Mouse (Mus musculus): ENCODE data around the gene Adam23.

DNA sequence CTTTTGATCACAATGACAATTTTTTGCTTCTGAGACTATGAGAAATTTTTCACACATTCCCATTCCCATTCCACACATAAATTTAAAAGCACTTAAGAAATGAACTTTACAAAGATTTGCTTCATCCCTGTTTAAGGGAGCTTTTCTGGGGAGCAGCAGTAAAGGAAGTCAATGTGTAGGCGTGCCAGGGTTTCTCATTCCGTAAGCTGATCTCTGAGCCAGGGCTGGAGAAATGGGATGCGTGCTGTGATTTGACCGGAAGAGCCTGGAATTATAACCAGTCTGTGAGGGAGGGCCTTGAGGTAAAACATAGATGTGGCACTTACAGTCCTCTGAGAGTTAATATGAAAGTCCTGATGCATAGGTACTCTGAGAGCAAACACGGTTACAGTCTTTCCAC, 73.1 kb downstream of the Adam23 start:
- TF ChIP-seq CTCF (IDR thresholded peaks at IDR 0.05) (no peak), EP300 (IDR thresholded peaks at IDR 0.05) (no peak)

Measured in lung, postnatal 0 days (tissue).